Mouse (Mus musculus): Measurements from ENCODE around the gene Ss18l1.

DNA sequence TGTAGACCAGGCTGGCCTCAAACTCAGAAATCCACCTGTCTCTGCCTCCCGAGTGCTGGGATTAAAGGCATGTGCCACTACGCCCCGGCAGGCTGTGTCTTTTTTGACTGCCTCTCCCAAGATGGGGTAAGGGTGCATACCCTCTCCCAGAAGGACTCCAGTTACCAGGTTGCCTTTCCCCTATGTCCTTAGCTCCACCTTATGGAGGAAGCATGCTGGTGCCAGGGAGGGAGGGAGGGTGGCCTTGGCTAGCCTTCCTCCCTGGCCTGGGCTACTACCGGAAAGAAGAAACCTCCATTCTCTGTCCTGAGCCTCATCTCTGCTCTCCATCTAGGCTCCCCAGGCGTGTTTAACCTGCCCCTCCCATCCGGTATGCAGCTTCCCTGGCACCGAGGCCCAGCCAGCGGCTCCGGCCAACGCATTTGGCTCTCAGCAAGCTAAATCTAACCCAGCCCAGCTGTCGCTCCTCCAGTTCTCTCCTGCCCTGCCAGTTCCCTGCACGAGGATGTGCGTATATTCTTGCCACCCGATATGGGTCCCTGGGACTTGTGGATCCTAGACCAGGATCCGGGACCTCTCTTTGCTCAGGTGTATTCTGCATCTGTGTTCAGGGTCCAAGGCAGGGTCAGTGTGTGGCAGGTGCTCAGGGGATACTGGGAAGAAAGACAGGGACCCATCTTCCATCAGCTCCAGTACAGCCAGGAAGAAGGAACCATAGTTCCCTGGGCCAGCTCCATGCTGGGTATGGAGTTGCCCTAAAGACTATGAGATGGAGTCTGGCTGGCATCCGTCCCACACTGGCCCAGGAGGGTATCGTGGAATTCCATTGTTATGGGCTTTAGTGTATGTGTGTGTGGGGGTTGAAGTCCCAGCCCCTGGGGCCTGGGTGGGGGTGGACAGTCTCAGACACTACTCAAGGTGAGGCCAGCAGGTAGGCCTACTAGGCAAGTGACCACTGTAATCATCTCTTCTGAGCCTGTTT, 71.9 kb downstream of the Ss18l1 start:
- TF ChIP-seq CEBPB (IDR thresholded peaks at IDR 0.05; ENCODE audit: insufficient read depth, poor library complexity, severe bottlenecking): no peak
- TF ChIP-seq E2F4 (IDR thresholded peaks at IDR 0.05; ENCODE audit: insufficient read depth): no peak

Measured in myocyte (in vitro differentiated cells).